Mouse (Mus musculus) CD8-positive naive resting alpha-beta T cell, adult 2 months (primary cell): ENCODE results near the gene Pitpna.

Experiments used
- DNase-seq, 2 experiments: peaks; one replicate each; pipeline ENCODE4 v3.0.0; 2022; ENCODE audit warnings: low read depth in 2 of 2, low spot score in 2 of 2

Pitpna gene

DNA sequence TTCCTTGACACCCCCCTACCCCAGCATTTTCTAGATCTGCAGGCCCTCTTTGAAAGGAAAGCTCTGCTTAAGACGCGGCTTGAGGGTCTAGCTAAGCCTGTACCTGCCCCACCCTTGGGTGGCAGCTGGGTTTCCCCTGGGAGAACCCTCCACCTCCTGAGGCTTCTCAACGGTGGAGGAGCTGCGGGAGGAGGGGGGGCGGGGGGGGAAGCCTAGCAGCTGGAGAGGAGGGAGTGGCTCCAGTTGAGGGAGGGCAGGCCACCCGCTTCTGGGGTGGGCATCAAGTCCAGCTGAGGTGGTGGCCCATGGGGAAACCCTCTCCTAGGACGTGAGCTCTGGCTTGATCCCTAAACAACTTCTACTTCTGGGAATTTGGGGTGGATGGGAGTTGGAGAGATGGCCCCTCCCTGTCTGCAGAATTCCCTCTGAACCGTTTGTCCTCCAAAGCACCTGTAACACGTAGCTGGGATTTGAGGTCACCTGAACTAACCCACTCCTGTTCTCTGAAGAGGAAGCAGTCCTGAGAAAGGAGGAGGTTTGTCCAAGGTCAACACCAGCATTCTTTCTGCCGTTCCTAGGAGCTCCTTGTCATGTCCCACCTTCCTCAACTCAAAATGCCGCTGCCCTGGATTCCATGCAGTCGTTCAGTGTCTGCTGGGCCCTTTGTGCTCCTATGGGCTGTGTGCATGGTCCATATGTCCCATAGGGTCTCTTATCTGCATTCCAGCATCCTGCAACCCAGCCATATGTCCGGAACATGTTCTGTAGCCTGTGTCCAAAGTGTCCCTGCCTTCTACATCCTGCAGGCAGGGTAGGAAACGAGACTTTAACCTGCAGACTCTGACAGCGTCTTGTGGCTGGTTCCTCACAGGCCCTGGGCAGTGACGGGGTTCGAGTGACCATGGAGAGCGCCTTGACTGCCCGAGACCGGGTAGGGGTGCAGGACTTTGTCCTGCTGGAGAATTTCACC is 69.0 kb downstream of the Pitpna start:
- no peak for DNase-seq

DNA sequence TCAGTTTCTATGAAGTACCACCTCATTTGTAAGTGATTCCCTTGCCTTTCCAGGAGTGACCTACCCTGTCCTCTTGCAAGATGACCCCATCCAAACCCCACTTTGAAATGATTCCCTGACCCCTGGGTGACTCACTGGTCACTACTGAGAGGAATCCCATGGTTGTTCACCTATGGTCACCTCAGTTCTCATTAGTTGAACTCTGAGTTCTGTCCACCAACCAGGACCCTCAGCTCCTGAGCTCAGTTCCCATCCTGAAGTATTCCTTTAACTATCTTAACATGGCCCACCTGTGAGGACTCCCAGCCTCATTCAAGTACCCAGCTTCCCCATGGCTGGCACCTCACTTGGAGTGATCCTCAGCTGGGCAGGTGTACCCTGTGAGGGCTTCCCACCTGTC is 69.9 kb downstream of the Pitpna start:
- DNase-seq, result no peak

DNA sequence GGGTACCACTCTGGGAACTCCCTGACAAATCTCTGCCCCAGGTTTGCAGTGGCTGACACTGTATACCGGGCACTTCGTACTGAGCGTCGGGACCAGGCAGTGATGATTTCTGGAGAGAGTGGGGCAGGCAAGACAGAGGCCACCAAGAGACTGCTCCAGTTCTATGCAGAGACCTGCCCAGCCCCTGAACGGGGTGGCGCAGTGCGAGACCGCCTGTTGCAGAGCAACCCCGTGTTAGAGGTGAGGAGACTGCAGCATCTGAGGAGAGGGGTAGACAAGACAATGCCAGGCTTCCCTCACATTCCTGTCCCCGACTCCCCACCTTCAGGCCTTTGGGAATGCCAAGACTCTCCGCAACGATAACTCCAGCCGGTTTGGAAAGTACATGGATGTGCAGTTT is 70.4 kb downstream of the Pitpna start:
- DNase-seq, result no peak

DNA sequence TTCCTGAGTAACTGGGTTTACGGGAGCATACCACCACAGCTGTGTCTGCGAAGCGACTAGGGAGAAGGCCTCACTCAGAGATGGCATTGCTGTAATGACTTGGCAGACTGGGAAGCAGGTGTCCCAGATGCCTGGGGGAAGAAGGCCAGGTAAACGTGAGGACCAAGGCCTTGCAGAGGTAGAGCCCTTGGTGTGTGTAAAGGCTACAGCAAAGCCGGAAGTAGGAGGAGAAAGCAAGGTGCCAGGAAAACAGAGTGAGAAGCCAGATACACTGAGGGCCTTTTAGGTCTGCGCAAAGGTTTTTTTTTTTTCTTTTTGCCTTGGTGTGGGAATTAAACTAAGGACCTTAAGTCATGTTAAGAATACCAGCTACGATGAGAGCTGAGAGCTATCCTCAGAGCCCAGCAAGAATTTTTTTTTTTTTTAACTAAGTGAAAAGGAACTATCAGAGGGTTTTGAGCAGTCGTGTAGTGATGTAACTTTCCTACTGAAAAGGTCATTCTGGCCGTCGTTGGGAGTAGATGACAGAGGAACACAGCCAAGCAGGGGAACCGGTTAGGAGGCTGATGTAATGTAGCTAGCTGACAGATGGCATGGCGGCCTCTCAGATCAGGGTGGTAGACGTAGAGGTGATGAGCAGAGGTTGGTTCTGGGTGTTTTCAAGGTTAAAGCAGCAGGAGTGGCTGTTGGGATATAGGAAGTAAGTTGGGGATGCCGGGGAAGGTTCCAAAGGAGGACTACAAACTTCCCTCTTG is 71.3 kb downstream of the Pitpna start:
- no peak for DNase-seq

DNA sequence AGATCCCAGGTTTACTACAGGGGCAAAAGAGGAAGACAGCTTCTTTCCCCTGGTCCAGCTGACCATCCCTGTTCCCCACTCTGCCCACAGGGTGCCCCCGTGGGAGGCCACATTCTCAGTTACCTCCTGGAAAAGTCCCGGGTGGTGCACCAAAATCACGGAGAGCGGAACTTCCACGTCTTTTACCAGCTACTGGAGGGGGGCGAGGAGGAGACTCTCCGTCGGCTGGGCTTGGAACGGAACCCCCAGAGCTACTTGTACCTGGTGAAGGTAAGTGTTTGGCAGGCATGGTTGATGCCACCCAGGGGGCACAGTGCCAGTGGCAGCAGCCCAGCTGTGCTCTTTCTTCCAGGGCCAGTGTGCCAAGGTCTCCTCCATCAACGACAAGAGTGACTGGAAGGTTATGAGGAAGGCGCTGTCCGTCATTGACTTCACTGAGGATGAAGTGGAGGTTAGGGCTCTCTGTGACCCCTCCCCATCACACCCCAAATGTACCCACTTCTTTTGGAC is 72.2 kb downstream of the Pitpna start:
- no peak for DNase-seq

DNA sequence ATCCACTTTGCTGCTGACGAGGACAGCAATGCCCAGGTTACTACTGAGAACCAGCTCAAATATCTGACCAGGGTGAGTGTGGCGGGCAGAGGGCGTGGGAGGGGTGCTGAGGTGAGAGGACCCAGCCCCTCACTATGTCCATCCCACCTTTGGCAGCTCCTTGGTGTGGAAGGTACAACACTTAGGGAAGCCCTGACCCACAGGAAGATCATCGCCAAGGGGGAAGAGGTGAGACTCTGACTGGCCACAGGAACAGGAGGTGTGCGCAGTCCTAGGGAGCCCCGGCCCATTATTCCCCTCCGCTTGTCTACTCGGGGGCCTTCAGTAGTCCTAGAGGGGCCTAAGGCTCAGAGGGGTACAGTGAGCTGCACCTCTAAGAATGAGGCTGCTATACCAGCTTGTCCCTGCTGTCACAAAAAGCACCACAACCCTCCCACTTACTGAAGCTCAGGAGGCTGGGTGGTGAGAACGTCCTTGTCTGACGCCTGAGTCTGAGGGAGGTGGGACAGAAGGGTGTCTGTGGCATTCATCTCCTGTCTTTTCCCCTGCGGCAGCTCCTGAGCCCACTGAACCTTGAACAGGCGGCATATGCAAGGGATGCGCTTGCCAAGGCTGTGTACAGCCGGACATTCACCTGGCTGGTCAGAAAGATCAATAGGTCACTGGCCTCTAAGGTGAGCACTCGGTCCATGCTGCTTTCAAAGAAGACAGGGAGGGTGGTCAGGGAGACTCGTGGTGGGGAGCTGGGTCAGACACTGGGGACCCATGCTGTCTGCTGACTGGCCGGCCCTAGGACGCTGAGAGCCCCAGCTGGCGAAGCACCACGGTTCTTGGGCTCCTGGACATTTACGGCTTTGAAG is 73.3 kb downstream of the Pitpna start:
- DNase-seq, result no peak

- no peak for DNase-seq
These were observed 74.2 kb downstream of the Pitpna start for GRCm38 (mm10) chr11:75662131-75662530.

DNA sequence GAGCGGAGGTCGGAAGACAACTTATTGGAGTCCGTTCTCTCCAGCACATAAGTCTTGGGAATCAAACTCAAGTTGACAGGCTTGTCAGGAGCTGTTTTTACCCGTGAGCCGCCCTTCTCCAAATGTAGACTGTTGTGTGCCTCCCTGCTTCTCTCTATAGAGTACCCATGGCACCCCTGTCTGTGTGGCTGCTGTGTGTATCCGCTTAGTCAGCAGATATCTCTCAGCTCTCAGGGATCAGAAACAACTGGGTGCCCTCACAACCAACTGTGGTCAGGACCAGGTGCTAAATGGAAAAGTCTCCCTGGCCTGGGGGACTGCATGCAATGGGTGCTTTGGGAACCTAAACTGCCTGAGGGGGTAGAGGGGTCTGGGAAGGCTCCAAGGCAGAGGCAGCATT is 78.4 kb downstream of the Pitpna start:
- DNase-seq, result no peak

- no peak for DNase-seq
These were observed 80.7 kb downstream of the Pitpna start for GRCm38 (mm10) chr11:75668621-75669020.

DNA sequence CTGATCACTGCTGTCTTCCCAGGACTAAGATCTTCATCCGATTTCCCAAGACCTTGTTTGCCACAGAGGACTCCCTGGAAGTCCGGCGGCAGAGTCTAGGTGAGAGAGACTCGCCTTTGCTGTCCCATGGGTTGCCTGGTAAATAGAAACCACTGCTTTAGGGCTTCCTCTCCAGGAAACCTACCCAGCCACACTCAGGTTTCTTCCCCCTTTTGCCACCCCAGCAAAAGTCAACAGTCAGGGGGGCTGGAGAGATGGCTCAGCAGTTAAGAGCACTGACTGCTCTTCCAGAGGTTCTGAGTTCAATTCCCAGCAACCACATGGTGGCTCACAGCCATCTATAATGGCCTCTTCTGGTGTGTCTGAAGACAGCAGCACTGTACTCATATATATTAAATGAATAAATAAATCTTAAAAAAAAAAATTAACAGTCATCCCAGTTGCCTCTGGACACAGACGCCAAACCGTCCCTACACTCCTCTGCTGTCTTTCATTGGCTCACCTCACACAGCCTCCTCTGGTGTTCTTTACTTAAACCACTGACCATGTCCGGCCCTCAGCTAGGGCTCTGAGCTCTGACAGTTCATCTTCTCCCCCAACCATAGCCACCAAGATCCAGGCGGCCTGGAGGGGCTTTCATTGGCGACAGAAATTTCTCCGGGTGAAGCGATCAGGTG is 81.4 kb downstream of the Pitpna start:
- DNase-seq, result no peak

DNA sequence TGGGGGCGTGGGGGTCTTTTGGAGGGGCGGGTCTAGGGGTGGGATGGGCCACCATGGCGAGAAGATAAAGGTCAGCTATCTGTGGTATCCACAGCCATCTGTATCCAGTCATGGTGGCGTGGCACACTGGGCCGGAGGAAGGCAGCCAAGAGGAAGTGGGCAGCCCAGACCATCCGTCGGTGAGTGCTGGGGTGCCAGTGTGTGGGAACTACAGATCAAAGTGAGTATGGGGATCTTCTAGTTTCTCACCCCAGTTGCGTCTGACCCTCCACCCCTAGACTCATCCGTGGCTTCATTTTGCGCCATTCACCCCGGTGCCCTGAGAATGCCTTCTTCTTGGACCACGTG is 81.9 kb downstream of the Pitpna start:
- no peak for DNase-seq

DNA sequence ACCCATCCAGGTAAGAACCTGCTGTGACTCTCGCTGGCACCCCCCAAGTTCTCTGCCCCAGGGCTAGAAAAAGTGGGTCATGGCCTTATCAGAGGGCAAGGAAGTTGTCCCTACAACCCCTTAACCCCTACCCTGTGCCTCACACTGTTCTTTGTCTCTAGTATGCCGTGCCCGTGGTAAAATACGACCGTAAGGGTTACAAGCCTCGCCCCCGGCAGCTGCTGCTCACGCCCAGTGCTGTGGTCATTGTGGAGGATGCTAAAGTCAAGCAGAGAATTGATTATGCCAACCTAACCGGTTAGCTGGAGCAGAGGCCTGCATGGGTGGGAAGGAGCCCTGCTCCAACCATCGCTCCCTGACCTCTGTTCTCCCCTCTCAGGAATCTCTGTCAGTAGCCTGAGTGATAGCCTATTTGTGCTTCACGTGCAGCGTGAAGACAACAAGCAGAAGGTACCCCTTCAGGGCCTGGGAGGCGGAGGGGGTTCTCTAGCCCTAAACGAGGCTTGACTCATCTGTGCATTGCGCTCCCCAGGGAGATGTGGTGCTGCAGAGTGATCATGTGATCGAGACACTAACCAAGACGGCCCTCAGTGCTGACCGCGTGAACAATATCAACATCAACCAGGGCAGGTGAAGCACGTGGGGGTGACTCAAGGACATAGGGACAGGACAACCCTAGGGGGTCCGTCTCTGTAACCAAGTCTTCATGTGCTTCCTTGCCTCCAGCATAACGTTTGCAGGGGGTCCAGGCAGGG is 83.7 kb downstream of the Pitpna start:
- DNase-seq, result no peak

- DNase-seq, result no peak
These were observed 85.5 kb downstream of the Pitpna start for GRCm38 (mm10) chr11:75673411-75673810.

DNA sequence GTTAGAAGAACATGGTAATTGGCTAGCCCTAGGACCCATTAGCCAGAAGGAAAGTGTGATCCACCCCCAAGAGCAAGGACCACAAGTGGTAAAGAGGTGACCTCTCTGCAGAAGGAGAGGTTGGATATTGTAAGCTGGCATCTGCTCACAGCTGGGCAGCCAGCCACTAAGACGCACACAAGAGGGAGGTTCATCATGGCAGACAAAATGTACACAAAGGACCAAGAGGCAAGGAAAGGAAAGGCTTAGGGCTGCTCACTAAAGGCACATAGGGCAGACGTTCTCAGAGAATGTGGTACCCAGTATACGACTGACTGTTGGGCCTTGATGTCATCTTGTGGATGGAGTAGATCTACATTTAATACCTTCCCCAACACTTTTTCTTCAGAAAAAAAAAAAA is 87.0 kb downstream of the Pitpna start:
- DNase-seq, result no peak

- DNase-seq, result no peak
These were observed 90.2 kb downstream of the Pitpna start for GRCm38 (mm10) chr11:75677881-75678746.
